Mouse (Mus musculus) brown adipose tissue, adult 24 weeks (tissue): ENCODE data around the gene Rfng. TPM values are rescaled to one million over a fixed set of nuclear protein-coding genes. Genes with fewer than 3 reads are reported as not detected.
A peak's percentile ranks its signal among the peaks of the same experiment; 100 is the strongest.
"Not testable (repeated sequence)": the region's sequence is repeated elsewhere in the genome, so short reads cannot be mapped to it uniquely, and the experiment has no call there.

ENCODE experiments used
- H3K27ac ChIP-seq: fragments of 200-500 bp; replicated peaks from 2 replicates; pipeline ENCODE4 v1.5.1; 2012; ENCODE audit warnings: low read depth, mild to moderate bottlenecking, low read length
- H3K4me1 ChIP-seq: fragments of 200-500 bp; 2 replicates; pipeline ENCODE4 v1.6.1; 2012; ENCODE audit warnings: low read length, mixed read lengths; ENCODE audit not compliant: control insufficient read depth, insufficient read depth, insufficient read length
- H3K4me3 ChIP-seq: fragments of 200-500 bp; 2 replicates; pipeline ENCODE4 v1.5.1; 2012; ENCODE audit warnings: low read depth, mild to moderate bottlenecking, low read length, moderate library complexity; ENCODE audit not compliant: insufficient read depth
- polyA plus RNA-seq: library from polyadenylated mRNA; stranded (reverse); fragments of >200 nt; gene quantifications from 2 replicates; pipeline ENCODE4 v1.2.4, GENCODE M21; 2012; ENCODE audit not compliant: missing spikeins, insufficient read depth, insufficient read length

The Rfng gene
- polyA plus RNA-seq, 1 experiment = 14.0 TPM

DNA sequence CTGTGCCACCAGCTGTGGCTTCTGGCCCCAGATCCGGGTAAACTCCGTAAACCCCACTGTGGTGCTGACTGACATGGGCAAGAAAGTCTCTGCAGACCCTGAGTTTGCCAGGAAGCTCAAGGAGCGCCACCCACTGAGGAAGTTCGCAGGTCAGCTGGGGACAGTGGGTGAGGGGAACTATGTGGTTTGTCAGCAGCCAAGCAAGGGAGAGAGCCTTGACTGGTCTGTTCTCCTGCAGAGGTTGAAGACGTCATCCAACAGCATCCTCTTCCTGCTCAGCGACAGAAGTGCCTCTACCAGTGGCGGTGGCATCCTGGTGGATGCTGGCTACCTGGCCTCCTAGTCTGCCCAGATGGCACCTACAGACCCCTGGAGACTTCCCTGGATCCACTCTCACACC is 17.0 kb downstream of the Rfng start:
- H3K27ac ChIP-seq, H3K4me3 ChIP-seq, H3K4me1 ChIP-seq: not testable (repeated sequence)

DNA sequence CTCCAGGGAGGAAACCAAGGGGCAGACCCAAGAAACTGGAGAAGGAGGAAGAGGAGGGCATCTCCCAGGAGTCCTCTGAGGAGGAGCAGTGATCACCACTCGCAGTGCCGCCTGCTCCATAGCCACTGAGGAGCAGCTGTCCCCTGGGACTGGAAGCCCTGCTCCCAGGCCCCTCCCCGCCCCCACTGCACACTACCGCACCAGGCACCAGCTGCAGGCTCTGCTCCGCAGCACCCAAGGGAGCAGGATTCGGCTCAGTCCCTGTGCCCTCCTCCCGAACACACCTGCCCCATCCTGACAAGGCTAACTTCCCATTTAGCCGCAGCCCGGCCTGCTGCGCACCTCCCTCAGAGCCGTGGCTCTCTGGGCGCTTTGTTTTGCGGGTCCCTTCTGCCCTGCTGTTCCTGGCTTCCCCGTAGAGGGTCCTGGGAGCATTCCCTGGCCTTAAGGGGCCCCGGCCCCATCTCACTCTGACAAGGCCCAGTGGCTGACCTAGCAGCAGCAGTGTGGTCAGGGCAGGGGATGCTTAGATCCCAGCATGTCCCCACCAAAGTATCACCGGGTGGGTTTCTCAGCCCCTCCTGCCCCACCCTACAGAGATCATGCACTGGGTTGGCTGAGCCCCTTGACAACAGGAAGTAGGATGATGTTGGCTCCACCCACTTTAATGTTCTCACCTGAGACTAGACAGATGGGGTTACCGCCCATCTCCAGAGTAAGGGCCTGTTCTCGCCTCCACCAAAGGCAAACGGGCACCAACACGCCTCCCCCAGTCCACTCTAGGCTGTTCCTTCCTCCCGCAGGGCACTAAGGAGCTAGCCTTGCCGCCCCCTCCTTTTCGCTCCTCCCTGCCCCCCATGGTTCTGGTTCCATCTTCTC is 20.6 kb downstream of the Rfng start:
- not testable (repeated sequence) for H3K4me1 ChIP-seq, H3K4me3 ChIP-seq, H3K27ac ChIP-seq

DNA sequence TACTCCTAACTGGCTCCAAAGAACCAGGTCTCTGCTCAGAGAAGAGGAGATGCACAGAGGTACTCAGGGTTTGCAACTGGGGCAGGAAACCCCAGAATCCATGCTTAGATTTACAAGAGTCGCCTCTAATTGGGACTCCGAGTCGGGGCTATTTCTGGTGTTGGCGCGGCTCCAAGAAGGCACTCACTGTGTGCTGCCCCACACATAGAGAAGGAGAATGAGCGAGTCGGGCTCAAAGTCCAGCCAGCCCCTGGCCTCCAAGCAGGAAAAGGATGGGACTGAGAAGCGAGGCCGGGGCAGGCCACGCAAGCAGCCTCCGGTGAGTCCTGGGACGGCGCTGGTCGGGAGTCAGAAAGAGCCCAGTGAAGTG is 21.4 kb downstream of the Rfng start, which contains the start of gene Hmga1b:
TSS of gene Hmga1b (plus strand) at position 123 of the 370 bp plus-strand sequence.
- H3K27ac ChIP-seq, H3K4me3 ChIP-seq: not testable (repeated sequence)

DNA sequence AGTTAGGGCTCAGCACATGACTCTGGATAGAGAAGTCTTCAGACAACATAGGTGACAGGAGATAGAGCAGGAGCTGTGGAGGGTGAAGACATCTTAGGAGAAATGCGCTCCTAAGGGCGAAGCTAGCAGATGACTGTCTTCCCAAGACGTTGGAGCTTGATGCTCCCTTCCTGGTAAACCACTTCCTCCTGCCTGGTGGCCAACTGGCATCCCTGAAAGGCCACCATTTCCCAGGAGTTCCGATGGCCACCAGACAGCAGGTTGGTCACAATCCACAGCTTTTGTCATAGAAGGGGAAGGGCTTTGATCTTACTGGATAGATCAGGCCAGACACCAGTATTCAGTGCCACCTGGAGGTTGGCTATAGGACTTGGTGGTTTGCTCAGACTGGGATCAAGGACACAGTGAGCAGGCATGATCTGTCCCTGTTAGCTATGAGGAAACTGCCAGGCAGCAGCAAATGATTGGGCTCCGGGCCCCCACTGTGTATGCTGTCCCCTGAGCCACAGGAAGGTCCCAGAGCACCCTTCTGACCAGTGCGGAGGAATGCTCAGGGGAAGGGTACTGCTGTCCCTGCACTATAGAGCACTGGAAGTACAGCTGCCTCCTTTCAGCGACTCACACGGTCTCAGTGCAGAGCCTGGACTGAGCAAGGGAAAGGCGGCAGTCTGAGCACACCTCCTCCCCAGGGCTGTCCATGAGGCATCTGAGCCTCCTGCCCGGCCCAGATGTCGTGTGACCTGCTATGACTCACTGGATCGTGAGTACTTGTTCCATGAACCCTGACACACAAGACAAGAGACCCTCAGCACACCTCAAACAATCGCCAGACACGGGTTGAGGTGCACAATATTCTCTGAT is 22.0 kb downstream of the Rfng start:
- no peak overlapping the region for H3K4me3 ChIP-seq

More for the DNA sequence above, 21.4 kb downstream of the Rfng start, which contains the start of gene Hmga1b:
- not testable (repeated sequence) for H3K4me1 ChIP-seq

DNA sequence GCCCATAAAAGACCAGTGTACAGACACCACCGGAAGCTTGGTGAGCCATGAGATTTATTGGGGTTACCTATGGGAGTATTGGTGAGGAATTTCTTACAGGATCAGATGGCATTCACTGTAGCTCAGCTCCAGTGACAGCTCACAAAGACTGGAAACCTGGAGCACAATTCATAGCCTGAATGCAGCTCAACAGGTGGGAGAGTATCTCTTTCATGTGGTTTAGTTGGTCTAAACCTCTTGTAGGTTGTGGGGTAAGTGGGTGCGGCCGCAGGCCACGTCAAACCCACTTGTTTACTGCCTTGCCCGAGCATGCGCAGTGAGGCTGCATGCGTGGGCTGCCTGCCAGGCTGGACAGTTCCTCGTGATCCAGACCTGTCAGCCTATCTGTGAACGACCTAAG is 23.8 kb downstream of the Rfng start:
- no peak overlapping the region for H3K27ac ChIP-seq
- no peaks in the 10 kb centered on the region for H3K4me1 ChIP-seq

More for the DNA sequence above, 22.0 kb downstream of the Rfng start:
- Histone ChIP-seq H3K27ac (no peak overlapping the region), H3K4me1 (no peaks in the 10 kb centered on the region)

DNA sequence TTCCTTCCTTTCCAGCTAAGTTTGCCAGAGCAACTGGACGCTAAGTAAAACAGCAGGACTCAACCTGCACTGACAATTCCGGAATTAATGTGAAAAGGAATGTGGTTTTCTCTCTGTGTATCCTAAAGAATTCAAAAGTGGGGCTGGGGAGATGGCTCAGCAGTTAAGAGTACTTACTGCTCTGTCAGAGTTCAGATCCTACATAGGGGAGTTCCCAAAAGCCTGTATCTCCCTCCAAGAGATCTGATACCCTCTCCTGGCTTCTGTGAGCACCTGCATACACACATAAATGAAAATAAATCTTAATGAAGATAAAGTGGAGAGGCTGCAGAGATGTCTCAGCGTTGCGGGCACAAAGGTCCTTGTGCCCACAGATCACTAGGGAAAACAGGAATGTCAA is 32.4 kb downstream of the Rfng start:
- peaks cover 5% of the 10 kb centered on the region; the same call in 1 of the 2 replicates for H3K4me1 ChIP-seq
- no peak overlapping the region for H3K27ac ChIP-seq
- H3K4me3 ChIP-seq = no peak overlapping the region

More for the DNA sequence above, 23.8 kb downstream of the Rfng start:
- no peak overlapping the region for H3K4me3 ChIP-seq

DNA sequence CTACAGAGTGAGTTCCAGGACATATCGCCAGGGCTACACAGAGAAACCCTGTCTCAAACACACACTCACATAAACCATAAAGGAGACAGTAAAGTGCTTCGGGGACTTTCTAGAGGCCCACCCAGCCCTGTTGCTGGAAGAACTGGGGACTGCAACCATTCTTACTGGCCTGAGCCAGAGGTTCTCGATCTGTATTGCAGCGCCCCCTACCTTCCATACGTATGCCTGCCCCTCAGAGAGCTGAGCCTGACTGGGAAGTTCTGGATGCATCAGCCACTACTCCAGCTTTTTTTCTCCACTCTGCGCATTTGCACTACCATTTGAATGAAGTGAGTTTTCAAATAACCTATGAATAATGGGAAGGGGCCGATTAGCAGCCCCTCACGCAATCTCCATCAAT is 34.6 kb downstream of the Rfng start:
- H3K4me1 ChIP-seq = peaks cover 5% of the 10 kb centered on the region; the same call in 1 of the 2 replicates
- no peak overlapping the region for H3K4me3 ChIP-seq
- no peak overlapping the region for H3K27ac ChIP-seq

DNA sequence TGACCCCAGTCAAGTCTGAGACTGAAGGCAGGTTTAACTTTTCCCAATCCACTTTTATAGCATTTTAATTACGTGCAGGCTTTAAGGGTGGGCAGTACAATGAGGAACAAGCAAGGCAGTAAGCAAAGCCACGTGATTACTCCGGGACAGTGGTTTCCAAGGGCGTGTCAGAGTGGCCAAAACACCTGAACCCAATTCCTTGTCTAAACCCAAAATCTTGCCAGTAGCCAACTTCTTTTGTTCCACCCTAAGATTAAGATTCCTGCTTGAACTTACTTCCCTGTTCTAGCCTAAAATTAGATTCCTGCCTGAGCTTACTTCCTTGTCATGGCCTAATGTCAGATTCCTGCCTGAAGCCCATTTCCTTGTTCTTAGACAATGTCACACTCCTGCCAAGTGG is 36.0 kb downstream of the Rfng start:
- peaks cover 5% of the 10 kb centered on the region; the same call in 1 of the 2 replicates for H3K4me1 ChIP-seq
- peak overlapping the region; percentile 82 for H3K27ac ChIP-seq
- no peak overlapping the region for H3K4me3 ChIP-seq

DNA sequence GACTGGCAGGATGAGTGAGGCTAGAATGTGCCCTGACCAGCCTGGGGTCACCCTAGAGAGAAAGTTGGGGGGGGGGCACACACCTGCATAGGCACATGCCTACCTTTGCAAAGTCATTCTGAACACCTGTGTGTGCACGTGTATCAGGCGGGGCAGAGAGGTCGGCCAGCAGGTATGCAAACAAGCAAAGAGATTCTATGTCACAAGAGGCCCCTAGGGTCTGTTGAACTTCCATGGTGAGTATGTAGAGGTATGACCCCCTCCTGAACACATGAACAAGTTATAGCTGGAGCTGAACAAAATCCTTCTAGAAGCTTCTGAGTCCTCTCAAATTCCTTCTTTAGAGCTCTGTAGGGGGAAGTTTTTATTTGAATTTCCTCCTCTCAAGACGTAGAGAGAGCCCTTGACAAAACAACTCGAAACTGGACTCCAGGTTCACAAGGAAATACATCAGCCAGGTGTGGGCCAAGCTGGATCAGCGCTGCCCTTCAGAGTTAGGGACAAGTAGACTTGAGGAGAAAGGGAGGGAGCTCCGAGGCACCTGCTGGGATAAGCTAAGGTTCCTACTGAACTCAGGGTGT is 39.8 kb downstream of the Rfng start:
- H3K27ac ChIP-seq = no peak overlapping the region
- H3K4me1 ChIP-seq = peaks cover 5% of the 10 kb centered on the region; the same call in 1 of the 2 replicates

DNA sequence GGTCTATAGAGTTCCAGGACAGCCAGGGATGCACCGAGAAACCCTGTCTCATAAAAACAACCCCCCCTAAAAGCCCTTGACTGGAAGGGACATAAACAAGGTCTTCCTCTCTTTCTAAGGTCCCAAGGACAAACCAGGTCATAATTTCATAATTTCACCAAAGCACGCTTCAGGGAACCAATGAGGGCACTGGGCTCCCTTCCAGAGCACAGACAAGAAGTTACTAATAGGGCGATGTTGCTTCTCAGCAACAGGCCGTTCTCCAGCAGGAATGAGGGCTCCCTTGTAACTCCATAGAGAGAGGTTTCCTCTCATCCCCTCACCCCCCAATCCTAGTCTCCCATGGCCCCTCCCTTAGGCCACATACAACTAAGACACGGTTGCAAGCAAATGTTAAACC is 43.0 kb downstream of the Rfng start:
- Histone ChIP-seq H3K4me1 (no peaks in the 10 kb centered on the region), H3K27ac (no peak overlapping the region), H3K4me3 (no peak overlapping the region)

More for the DNA sequence above, 39.8 kb downstream of the Rfng start:
- no peak overlapping the region for H3K4me3 ChIP-seq

DNA sequence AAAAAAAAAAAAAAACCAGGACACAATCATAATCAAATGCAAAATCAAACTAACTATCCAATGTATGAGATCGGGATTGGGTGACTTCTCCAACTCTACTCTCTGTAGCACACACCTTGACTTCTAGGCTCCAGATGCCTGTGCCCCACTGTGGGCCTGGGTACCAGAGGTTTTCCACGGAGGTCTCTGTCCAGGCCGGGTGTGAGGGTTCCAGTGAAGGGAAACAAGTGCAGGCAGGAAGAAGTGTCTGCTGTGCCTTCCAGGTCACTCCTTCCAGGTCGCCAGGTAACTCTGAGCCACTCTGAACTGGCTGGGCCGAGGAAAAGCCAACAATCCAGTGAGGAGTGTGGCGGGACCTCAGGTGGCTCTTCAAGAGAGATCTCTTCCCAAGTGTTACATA is 47.6 kb downstream of the Rfng start:
- H3K4me1 ChIP-seq = peaks cover 12% of the 10 kb centered on the region
- H3K4me3 ChIP-seq = no peak overlapping the region
- no peak overlapping the region for H3K27ac ChIP-seq

DNA sequence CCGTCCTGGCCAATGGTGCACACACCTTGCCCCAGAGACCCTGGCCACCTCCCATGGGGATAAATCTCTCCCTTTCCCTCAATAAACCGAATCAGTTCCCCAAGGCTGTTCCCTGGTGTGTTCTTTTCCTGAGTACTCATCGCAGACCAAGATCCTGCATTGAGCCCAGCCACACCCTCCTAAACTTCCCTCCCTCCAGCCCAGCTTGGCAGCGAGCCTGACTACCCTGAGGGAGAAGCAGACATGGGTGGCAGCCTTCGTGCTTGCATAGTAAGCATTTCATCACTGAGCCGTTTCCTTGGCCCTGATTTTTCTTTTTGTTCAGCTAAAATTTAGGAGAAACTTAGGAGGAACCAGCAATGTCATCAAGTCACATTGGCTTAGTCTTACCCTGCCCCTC is 50.5 kb downstream of the Rfng start:
- H3K27ac ChIP-seq = no peak overlapping the region
- H3K4me1 ChIP-seq = peaks cover 16% of the 10 kb centered on the region
- no peak overlapping the region for H3K4me3 ChIP-seq

DNA sequence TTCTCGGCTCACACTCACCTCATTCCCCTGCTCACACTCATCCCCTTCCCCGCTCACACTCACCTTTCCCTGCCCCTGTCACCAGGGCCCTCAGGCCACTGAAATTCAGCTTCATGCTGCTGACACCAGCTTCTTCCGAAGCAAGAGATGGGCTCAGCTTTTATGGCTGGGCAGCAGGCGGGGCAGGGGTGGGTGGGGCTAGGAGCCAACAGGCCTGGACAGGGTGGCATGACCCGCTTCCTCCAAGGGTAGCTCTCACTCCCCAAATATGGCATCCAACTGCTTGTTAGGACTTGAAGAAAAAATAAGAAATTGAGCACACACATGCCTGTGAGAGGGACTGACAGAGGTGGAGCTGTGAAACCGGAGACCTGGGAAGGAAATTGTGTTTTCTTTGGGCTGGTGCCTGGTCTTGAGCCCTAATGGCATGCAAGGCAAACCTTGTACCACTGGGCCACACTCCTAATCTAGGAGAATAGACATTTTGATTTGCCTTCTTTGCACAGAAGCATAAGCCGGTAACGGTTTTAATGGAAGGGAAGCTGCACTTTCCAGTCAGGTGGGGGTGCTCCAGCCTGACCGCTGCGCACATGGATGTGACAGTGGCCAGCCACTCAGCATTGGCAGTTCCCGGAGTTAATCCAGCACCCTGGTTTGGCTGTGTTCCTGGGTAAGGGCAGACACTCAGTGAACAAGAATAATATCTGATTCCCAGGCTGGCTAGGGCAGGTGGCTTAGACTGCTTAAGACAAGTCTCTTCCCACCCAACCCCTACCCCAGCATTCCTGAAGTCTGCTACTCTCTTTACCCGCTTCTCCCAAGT is 51.9 kb downstream of the Rfng start, which contains the start of gene Cbr2:
TSS of gene Cbr2 (minus strand) at position 257 of the 823 bp plus-strand sequence.
- Histone ChIP-seq H3K27ac (peak within 1 kb of the TSS; percentile 44), H3K4me1 (peaks cover 16% of the 10 kb centered on the region), H3K4me3 (peak within 1 kb of the TSS; percentile 34)

DNA sequence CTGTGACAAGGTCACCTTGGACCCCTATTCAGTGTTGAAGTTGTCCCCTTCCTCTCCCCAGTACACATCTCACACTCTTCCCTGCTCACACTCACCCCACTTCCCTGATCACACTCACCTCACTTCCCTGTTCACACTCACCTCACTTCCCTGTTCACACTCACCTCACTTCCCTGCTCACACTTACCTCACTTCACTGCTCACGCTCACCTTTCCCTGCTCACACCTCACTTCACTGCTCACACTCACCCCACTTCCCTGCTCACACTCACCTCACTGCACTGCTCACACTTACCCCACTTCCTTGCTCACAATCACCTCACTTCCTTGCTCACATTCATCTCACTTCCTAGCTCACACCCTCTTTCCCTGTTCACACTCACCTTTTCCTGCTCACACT is 52.6 kb downstream of the Rfng start:
- Histone ChIP-seq H3K4me3 (peak overlapping the region; percentile 34), H3K4me1 (peaks cover 16% of the 10 kb centered on the region), H3K27ac (peak overlapping the region; percentile 44)
